Mouse (Mus musculus) stomach, postnatal 0 days (tissue): ENCODE data around the gene Slco2a1.

ENCODE experiments used
- CTCF ChIP-seq: IDR thresholded peaks from 2 replicates; pipeline ENCODE4 v1.5.1; 2016; ENCODE audit warnings: antibody characterized with exemption, low read depth, mild to moderate bottlenecking, moderate library complexity
- EP300 ChIP-seq: optimal IDR thresholded peaks from 2 replicates; pipeline ENCODE3; 2016; ENCODE audit warnings: antibody characterized with exemption

DNA sequence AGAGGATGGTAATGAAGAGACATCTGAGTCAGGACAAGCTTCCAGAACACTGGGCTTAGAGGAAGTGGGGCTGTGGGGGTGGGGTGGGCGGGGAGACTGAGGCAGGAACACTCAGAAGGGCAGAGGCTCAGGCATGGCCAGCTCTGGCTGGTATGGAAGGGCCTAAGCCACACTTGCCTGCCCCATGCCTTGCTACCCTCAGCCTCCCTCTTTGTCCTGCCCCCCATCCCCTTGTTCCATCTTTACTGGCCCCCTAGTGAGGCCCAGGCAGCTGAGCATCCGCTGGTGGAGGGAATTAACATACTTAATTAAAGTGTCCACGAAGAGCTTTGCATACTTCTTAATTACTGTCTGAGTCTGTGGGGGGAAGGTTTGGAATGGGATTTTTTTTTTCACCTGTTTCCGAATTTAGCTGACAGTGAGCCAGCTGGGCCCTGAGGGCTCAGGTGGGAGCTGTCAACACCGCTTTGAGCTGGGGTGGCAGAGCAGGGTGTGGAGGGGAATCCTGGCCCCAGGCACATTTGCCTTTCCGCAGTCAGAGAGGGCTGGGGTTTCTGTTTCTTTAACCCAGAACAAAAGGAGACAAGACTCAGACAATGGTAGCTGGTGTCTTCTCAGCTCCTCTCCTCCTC, 145.1 kb downstream of the Slco2a1 start:
- TF ChIP-seq CTCF (no peak), EP300 (no peak)
